Mouse (Mus musculus) adrenal gland, postnatal 25 days (tissue): ENCODE results near the gene Rmi1. TPM values are rescaled to one million over a fixed set of nuclear protein-coding genes. Genes with fewer than 3 reads are reported as not detected.
A peak's percentile ranks its signal among the peaks of the same experiment; 100 is the strongest.
"Not testable (repeated sequence)": the region's sequence is repeated elsewhere in the genome, so short reads cannot be mapped to it uniquely, and the experiment has no call there.

Source experiments
- DNase-seq: peaks from one replicate; pipeline ENCODE4 v3.0.0; 2021; ENCODE audit warnings: mixed read lengths
- total RNA-seq: library from RNA; stranded (reverse); gene quantifications from 2 replicates; pipeline ENCODE4 v1.2.3, GENCODE M21; 2021

Rmi1 gene
- total RNA-seq, 1 experiment from 2014 or later, result 25.0 TPM

DNA sequence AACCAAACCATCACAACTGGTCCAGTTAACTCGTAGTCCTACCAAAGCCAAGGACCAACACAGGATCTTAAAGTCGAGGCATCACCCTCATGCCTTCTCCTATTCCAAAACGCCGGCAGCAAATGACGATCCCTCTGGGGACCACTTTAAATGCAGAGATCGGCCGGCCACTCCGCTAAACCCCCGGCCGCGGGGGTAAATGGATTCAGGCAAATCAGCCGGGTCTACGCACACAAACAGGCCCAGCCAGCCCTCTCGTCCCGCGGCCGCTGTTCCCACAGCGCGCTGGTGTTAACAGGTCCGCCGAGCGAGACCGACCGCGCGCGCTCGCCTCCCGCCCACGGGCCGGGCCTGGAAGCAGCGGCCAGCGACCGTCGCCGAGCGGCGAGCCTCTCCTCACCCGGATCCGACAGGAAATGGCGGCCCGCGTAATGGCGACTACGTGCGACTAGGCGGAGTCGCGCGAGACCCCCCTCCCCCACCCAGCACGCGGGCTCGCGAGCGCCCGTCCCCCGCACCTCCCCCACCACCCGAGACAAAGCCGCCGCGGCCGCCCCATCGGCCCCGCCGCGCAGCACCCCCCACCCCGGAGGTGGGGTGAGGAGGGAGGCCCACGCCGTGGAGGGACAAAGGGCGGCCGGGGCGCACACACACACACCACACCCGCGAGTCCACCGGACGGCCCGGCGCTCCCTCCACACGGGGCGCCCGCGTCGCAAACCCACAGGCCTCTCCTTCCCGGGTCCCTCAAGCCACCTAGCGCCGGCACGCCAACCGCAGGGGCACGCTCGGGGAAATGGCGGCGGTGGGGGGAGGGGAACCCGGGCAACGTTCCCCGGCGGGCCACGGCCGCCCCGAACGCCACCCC, 679 bp upstream of the Rmi1 start:
- DNase-seq, result peak; percentile 83

DNA sequence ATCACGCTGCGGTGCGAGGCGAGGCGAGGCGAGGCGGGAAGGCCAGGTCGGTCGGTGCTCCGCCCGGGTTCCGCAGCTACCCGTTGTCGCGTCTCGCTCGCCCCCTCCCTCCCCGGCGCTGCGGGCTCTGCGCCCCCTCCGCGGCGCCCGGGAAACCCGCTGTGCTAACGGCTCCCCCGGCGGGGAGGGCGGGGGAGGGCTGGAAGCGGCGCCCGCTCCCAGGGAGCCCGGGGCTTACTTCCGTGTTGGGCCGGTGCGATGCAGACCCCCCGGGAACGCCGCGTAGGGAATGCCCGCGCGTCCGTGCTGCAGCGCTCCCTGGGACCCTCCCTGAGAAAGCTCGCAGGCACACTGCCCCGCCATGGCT, 679 bp downstream of the Rmi1 start:
- DNase-seq, result peak; percentile 84

DNA sequence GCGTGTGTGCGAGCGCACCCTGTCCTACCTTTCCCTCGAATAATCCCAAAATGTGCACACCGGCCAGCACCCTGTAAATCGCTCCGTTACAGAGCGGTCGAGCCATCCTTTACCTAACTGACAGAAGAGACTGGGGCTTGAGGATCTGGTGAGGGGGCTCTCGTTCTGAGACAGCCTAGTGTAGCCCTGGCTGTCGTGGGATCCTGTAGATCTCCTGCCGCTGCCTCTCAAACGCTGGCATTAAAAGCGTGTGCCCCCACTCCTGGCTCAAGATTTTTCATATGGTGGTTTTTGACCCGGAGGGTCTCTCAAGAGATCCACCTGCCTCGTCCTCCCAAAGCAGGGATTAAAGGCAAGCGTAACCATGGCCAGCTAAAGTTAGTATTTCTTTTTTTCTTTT, 1.2 kb downstream of the Rmi1 start, which contains the start of gene Hnrnpk:
Gene Hnrnpk (minus strand): TSS at position 101 of the 400 bp plus-strand sequence.
- DNase-seq, result not testable (repeated sequence)

DNA sequence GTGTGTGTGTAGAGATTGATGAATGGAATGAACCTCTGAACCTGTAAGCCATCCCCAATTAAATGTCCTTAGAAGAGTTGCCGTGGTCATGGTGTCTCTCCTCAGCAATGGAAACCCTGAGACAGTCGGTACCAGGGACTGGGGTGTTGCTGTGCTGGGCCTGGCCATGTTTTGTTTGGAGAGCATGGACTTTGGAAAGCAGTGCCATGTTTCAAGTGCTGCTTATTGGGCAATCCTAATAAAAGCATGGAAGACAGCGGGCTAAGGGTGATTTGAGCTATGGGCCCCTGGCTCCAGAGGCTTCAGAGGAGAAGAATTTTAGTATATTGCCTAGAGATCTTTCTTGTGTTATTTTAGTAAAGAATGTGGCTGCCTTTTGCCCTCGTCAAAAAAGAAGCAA, 9.0 kb downstream of the Rmi1 start:
- DNase-seq, result no peak

GRCm38 (mm10) chr13:58415374-58415773, 13.3 kb downstream of the Rmi1 start:
- peak; percentile 21 for DNase-seq

DNA sequence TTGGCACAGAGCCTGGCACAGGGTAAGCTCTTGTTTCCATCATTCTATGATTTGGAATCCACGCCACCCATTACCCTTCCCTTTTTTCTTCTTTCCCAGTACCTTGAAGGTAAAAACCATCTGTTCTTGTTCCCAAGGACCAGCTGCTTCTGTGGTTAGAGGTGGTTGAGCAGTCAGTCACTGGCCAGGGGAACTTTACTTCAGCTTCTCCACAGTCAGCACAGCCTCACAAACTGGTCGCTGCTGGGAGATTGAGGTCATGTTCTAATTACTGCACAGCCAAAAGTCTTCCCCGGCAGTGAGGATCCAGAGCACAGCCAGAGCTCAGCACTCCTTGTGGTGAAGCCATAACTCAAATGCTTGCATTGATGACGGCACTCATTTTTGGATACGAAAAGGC, 13.8 kb downstream of the Rmi1 start:
- DNase-seq, result no peak

DNA sequence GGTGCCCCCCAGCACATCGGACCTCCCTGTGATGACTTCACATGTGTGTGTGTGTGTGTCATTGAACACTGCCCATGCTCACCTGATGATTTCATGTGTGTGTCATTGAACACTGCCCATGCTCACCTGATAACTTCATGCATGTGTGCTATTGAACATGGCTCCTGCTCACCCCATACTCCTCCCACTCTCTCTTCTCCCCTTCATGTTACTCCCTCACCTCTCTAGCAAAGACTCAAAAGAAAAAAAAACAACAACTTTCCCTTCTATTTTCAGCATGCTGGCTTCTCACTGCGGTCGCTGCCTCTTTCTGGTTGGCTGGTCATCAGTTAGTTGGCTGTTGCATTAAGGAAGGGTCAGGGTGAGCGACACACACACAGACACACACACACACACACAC, 16.6 kb downstream of the Rmi1 start:
- DNase-seq, result no peak

DNA sequence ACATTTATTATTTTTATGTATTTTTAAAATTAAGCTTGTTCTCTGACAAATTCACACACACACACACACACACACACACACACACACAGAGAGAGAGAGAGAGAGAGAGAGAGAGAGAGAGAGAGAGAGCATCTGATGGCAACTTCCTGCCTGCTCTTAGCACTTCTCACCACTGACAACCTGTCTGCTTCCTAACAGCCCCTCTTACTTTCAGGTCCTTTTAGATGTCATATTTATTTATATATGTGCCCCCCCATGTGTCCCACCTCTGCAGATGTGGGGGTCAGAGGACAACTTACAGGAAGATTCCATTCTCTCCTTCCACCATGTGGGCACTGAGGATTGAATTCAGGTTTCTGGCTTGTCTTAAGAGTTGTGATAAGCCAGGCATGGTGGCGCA, 17.2 kb downstream of the Rmi1 start:
- DNase-seq, result no peak

GRCm38 (mm10) chr13:58421026-58421425, 19.0 kb downstream of the Rmi1 start:
- DNase-seq, result no peak

DNA sequence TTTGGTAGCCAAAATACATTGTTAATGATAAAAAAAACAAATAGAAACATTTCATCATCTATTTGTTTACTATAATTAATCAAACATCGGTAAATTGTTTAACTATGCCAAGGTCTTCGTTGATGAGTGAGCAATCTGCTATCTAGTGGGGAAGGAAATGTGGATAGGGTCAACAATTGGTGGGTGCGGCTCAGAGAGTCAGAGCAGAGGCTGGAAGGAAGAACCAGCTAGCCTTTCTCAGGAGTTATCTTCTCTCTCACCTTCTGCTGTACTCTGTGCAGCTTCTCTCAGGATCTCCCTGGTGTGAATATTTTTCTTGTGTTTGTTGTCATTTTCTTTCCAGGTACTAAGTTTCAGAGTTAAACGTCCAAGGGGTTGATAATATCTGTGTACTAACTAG, 20.2 kb downstream of the Rmi1 start:
- no peak for DNase-seq

DNA sequence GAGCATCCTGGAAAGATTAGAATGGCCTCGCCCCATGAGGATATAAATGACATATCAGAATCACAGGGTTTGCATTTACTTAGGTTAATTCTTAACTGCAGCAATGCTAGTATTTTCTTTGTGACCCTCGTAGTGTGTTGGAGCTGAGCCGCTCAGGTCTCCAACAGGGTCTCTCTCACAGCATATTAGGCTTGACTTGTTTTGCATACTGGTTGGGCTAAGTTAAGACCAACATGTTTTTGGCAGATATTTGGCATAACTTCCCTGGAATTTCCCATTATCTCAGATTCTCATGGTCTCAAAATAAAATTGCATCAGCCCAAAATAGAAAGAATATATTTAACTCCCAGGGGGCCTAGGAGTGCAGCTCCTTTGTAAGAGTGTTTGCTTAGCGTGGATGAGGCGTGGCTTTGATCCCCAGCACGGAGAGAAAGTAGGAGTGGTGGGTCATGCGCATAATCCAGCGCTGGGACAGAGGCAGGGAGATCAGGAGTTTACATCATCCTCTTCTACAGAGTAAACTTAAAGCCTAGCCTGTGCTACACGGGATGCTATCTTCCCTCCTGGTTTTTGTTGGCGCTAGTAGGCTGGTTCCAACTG, 21.1 kb downstream of the Rmi1 start:
- no peak for DNase-seq

DNA sequence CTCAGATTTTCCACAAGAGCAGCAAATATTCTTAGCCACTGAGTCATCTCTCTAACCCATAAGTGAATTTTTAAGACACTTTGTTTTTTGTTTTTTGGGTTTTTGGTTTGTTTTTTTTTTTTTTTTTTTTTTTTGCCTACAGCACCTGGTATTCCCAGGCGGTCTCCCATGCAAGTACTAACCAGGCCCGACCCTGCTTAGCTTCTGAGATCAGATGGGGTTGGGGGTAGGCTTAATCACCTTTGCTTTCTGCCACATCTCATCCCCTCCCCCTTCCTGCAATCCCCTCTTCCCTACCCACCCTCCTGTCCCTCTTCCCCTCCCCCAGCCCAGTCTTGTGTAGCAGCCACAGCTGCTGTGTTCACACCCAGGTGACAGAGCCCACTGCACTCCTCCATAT, 37.7 kb downstream of the Rmi1 start:
- DNase-seq, result no peak

GRCm38 (mm10) chr13:58443326-58443725, 41.3 kb downstream of the Rmi1 start:
- DNase-seq, result no peak

DNA sequence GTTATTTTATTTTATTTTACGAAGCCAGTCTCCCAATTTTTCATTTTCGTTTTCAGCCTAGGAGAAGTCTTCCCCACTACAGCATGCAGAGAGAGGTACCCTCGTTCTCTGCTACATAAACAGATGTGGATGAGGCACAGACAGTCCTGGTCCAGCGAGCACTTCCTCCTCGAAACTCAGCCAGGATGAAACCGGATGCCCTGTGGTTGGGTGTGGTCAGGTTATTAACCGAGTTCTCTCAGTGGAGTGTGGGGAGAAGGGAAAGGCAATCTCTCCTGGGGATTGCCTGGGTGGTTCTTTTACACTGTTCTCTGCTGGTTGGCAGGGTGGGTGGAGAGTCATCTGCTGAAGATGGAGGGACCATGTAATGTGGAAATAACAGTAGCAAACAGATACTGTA, 41.7 kb downstream of the Rmi1 start:
- DNase-seq, result no peak

- no peak for DNase-seq
Measured at GRCm38 (mm10) chr13:58446541-58446940, 44.5 kb downstream of the Rmi1 start.

- no peak for DNase-seq
Measured at GRCm38 (mm10) chr13:58450459-58451182, 48.6 kb downstream of the Rmi1 start.

- no peak for DNase-seq
Measured at GRCm38 (mm10) chr13:58452246-58452645, 50.2 kb downstream of the Rmi1 start.

DNA sequence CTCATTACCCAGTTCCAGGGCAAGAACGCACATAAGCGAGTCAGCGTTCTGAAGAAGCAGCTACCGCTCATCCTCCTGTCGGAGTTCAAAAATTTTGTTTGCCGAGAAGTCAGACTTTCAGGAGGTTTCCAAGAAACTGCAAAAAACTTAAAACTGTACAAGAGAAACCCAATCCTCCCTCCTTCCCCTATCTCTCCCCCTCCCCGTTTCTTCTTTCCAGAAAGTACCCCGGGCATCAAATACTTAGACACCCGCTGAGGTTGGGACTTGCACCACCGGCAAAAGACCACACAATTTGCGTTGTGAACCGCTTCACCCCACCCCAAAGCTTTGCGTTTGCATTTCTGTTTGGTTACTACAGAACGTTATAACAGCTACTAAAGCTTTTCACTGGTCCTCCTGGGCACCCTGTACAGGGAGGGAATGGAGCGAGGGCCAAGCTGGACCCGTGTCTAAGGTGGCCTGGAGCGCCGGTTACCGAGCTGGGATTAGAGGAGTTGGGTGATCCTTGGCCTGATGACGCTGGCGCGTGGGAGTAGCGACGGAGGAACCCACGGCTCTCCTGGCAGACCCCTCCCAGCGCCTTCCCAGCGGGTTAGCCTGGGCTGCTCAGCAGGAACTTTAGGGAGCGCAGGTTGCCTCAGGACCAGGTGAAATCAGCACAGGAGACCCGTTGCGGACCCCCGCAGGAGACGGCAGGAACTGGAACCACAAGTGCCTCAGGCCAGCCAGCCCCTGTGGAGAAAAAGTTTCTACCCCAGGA, 50.8 kb downstream of the Rmi1 start:
- peak; percentile 39 for DNase-seq

DNA sequence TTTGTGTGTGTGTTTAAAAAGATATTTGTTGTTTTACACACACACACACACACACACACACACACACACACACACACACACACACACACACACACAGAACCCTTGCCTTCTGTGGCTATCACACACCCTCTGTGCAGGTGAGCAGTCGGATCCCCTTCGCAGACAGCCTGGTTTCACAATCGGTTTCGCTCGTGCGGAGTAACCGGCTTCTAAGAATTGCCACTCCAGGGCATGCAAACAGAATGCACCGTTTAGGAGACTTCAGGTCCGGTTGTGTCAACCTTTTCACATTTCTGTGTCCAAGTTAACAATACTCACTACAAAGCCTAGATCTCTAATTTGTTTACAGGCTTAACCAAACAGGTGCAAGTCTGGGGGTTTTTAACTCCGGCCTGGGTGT, 51.5 kb downstream of the Rmi1 start:
- DNase-seq, result no peak

DNA sequence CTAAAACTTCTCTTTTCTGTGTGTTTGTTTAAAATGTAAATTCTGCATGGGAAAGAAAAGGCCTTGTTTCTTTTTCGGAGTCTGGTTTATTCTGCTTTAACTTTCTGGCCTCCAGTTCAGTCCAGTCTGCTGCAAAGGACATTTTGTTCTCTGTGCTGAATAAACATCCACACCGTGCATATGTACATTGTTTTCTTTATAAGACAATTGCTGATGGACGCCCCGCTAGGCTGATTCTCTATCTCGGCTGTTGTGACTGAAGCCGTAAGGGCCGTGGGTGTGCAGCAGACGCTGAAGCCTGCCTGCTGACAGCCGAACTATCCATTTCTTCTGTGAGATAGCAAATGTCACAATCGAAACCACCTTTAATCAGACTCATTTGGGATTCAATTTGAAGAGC, 54.5 kb downstream of the Rmi1 start:
- no peak for DNase-seq

- DNase-seq, result not testable (repeated sequence)
Measured at GRCm38 (mm10) chr13:58458811-58459210, 56.8 kb downstream of the Rmi1 start.
